Mouse (Mus musculus): Measurements from ENCODE around the gene Kptn. TPM values are rescaled to one million over a fixed set of nuclear protein-coding genes. Genes with fewer than 3 reads are reported as not detected.

Gene Kptn
- polyA plus RNA-seq (2016; fragmentation: Nextera tagmentation; extraction: Ambion mirVana): 38.7 and 41.4 TPM in 2 replicates

DNA sequence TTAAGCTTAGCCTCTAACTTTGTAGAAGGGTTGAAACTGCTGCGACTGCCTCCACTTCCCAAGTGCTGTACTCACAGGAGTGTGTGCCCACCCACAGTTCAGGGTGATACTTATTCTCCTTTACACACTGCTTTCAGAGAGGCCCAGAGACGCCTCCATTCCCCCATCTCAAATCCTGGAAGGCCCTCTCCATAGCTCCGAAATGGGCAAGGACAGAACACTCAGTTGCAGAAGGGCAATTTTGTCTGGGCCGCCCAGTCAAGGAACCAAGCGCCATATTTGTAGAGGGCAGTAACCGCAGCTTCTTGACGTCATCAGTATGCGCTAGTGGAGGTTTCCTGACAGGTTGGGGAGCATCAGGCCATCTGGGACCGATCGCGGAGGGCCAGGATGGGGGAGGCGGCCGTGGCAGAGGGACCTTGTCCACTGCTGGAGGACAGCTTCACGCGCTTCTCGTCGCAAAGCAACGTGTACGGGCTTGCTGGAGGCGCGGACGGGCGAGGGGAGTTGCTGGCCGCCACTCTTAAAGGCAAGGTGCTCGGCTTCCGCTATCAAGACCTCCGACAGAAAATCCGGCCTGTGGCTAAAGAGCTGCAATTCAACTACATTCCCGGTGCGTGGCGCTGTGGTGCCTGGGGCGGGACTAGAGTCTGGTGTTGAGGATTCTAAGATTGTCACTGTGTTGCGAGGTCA is at the start of gene Kptn:
TSS of gene Kptn (plus strand) at position 327 of the 693 bp plus-strand sequence.
- 2% methylated on average over 33 of the region's 33 CpGs for WGBS
- ATAC-seq (ENCODE audit: insufficient number of reproducible peaks, insufficient read depth, low FRiP score, low TSS enrichment): peak; percentile 78
- peak within 1 kb of the TSS; percentile 53 for H3K4me2 ChIP-seq (replicated peaks)
- H3K4me1 ChIP-seq: 0 out of 2 replicates have a peak, but pooled peaks cover 4% of the 10 kb centered on the region
- no peaks in the 10 kb centered on the region for H3K27me3 ChIP-seq
- H3K4me3 ChIP-seq: peak within 1 kb of the TSS; percentile 64
- H3K9ac ChIP-seq: peak within 1 kb of the TSS; percentile 62
- peaks cover 29% of the 10 kb centered on the region for H3K36me3 ChIP-seq
- no peaks in the 10 kb centered on the region for H3K9me3 ChIP-seq
- H3K27ac ChIP-seq: peak within 1 kb of the TSS; percentile 69

- Histone ChIP-seq H3K36me3 (no peaks in the 10 kb centered on the region), H3K4me2 (replicated peaks) (no peak overlapping the region), H3K9me3 (no peaks in the 10 kb centered on the region), H3K4me1 (no peaks in the 10 kb centered on the region), H3K27ac (no peak overlapping the region), H3K27me3 (no peaks in the 10 kb centered on the region; the same call in 1 of the 2 replicates), H3K4me3 (no peak overlapping the region), H3K9ac (no peak overlapping the region)
- ATAC-seq (ENCODE audit: insufficient number of reproducible peaks, insufficient read depth, low FRiP score, low TSS enrichment): no peak
These were observed 48.8 kb upstream of the Kptn start for GRCm38 (mm10) chr7:16070846-16071245.

- H3K4me2 ChIP-seq (replicated peaks): no peak overlapping the region
- H3K4me1 ChIP-seq: no peaks in the 10 kb centered on the region
- no peak overlapping the region for H3K27ac ChIP-seq
- WGBS: 86% methylated on average over 6 of the region's 6 CpGs
- H3K4me3 ChIP-seq: no peak overlapping the region
- no peak overlapping the region for H3K9ac ChIP-seq
- H3K9me3 ChIP-seq: no peaks in the 10 kb centered on the region
- H3K27me3 ChIP-seq: no peaks in the 10 kb centered on the region; the same call in 1 of the 2 replicates
- no peaks in the 10 kb centered on the region for H3K36me3 ChIP-seq
- ATAC-seq (ENCODE audit: insufficient number of reproducible peaks, insufficient read depth, low FRiP score, low TSS enrichment): no peak
These were observed 47.8 kb upstream of the Kptn start for GRCm38 (mm10) chr7:16071906-16072305.

DNA sequence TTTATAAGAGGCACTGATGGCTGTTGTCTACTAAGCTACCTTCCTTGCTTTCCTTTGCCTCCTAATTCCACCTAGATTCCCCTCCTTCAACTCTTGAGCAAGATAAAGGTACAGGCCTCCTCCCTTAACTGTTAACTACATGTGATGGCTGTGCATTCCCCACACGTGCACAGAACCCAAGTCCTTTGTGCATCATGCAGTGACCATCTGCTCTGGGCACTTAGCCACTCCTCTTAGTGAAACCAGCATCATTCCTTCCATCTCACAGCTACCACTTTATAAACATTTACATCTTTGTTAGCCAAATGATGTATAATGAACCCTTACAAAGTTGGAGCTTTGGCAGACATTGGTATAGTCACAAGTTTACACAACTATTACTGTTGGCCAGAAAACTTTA is 39.7 kb upstream of the Kptn start:
- Histone ChIP-seq H3K36me3 (no peaks in the 10 kb centered on the region), H3K4me1 (no peaks in the 10 kb centered on the region), H3K9me3 (no peaks in the 10 kb centered on the region), H3K4me3 (no peak overlapping the region), H3K4me2 (replicated peaks) (no peak overlapping the region), H3K27me3 (peaks cover 3% of the 10 kb centered on the region; the same call in 1 of the 2 replicates), H3K9ac (no peak overlapping the region), H3K27ac (no peak overlapping the region)
- WGBS: 70% methylated on average over 1 of the region's 1 CpGs
- ATAC-seq (ENCODE audit: insufficient number of reproducible peaks, insufficient read depth, low FRiP score, low TSS enrichment): no peak

DNA sequence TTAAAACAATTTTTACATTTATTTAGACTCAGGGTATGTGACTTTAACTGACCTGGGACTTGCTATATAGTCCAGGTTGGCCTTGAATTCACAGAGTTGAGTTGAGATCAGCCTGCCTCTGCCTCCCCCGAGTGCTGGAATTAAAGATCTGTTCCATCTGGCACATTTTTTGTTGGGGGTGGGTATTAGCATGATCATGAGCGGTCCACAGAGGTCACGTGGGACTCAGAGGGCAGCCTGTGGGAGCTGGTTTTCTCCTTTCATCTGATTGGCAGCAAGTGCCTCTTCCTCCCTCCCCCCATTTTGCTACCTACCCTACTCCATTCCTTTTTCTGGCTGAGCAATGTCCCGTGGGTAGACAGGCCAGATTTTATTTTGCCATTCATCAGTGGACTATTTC is 39.1 kb upstream of the Kptn start:
- WGBS: 76% methylated on average over 4 of the region's 4 CpGs
- Histone ChIP-seq H3K4me2 (replicated peaks) (no peak overlapping the region), H3K27ac (no peak overlapping the region), H3K27me3 (peaks cover 3% of the 10 kb centered on the region; the same call in 1 of the 2 replicates), H3K9ac (no peak overlapping the region), H3K9me3 (no peaks in the 10 kb centered on the region), H3K4me3 (no peak overlapping the region), H3K4me1 (no peaks in the 10 kb centered on the region), H3K36me3 (no peaks in the 10 kb centered on the region)
- no peak for ATAC-seq (ENCODE audit: insufficient number of reproducible peaks, insufficient read depth, low FRiP score, low TSS enrichment)

DNA sequence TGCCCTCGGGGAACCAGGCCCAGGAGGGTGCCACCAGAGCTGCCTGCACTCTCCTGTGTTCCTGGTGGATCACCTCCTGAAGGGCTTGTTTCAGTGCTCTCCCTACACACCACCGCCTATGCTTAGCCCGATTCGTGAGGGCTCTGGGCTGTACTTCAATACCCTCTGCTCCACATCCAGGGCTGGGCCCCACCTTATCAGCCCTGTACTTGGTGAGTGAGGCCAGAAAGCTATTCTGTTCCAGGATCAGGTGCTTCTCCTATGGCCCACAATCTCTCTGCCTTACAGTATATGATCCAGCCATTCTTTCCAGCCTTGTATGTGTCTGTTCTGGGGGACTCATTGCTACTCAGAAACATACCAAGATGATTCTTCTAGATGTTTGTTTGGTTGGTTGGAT is 36.3 kb upstream of the Kptn start:
- no peak overlapping the region for H3K4me3 ChIP-seq
- ATAC-seq (ENCODE audit: insufficient number of reproducible peaks, insufficient read depth, low FRiP score, low TSS enrichment): no peak
- no peak overlapping the region for H3K9ac ChIP-seq
- WGBS: 63% methylated on average over 4 of the region's 4 CpGs
- H3K27me3 ChIP-seq: 0 out of 2 replicates have a peak, but pooled peaks cover 3% of the 10 kb centered on the region
- H3K27ac ChIP-seq: no peak overlapping the region
- no peak overlapping the region for H3K4me2 ChIP-seq (replicated peaks)
- H3K4me1 ChIP-seq: no peaks in the 10 kb centered on the region
- no peaks in the 10 kb centered on the region for H3K36me3 ChIP-seq
- H3K9me3 ChIP-seq: no peaks in the 10 kb centered on the region

GRCm38 (mm10) chr7:16087587-16087986 is 32.1 kb upstream of the Kptn start:
- Histone ChIP-seq H3K36me3 (no peaks in the 10 kb centered on the region), H3K9ac (no peak overlapping the region), H3K27me3 (0 out of 2 replicates have a peak, but pooled peaks cover 3% of the 10 kb centered on the region), H3K4me3 (no peak overlapping the region), H3K9me3 (no peaks in the 10 kb centered on the region), H3K4me2 (replicated peaks) (no peak overlapping the region), H3K4me1 (no peaks in the 10 kb centered on the region), H3K27ac (no peak overlapping the region)
- WGBS: 79% methylated on average over 2 of the region's 2 CpGs
- no peak for ATAC-seq (ENCODE audit: insufficient number of reproducible peaks, insufficient read depth, low FRiP score, low TSS enrichment)

DNA sequence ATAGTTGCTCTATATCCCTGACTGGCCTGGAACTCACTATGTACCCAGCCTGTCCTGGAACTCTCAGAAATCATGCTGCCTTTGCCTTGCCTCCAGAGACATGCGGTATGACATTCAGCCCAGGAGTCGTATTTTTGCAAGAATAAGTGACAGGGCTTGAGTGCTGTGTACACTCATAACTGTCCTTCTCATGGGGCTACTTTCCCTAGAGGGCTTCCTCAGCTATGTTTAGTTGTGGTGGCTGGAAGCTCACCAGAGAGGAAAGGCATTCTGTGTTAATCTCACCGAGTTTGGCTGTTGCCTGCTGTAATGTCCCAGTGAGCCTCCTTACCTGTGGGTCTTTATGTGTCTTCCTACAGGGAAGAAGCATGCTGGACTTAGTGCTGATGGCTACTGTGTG is 25.1 kb upstream of the Kptn start:
- ATAC-seq (ENCODE audit: insufficient number of reproducible peaks, insufficient read depth, low FRiP score, low TSS enrichment): no peak
- H3K4me2 ChIP-seq (replicated peaks): no peak overlapping the region
- no peaks in the 10 kb centered on the region for H3K36me3 ChIP-seq
- 73% methylated on average over 3 of the region's 3 CpGs for WGBS
- no peak overlapping the region for H3K27ac ChIP-seq
- H3K9me3 ChIP-seq: no peaks in the 10 kb centered on the region
- H3K4me3 ChIP-seq: no peak overlapping the region
- peaks cover 9% of the 10 kb centered on the region for H3K4me1 ChIP-seq
- no peak overlapping the region for H3K9ac ChIP-seq
- no peaks in the 10 kb centered on the region for H3K27me3 ChIP-seq

DNA sequence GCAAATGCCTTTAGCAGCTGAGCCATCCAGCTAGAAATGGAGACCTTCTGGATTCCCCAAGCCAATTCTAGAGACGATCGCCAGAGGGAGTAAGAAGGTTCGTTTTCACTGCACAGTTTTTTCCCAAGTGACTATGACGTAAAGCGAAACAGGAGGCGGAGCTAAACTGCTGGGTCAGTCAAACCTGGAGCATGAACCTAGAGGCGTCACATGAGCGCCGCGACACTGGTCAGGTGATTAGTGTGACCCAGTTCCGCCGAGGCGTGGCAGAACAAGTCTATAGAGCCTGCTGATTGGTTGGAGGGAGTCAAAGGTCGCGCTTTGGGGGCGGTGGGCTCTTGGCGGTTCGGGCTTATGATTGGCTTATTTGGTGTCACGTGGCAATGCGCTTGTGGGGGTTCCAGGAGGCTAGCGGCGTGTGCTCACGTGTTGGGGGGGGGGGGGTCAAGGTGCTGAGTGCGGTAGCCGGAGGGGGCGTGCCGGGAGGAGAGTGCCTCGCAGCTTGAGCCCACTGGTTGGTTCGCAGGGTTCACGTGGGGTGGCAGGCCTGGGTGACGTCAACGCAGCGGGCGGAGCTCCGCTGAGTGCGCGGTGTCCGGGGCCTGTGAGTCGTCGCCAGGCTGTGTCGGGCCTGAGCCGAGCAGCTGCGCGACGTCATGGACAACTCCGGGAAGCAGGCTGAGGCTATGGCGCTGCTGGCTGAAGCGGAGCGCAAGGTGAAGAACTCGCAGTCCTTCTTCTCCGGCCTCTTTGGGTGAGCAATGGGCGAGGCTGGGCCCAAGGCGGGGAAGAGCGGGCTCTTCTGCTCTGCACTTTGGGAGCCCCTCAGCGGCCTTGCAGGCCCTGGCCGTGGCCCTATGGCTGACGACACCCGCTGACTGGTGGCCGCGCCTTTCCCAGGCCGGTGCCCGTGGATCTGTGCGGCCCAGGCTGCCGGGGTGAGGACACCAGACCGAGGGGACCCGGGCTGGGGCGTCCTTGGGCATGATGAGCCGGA is 21.4 kb upstream of the Kptn start, which contains the start of gene Napa:
TSS of gene Napa (plus strand) at position 438 of the 997 bp plus-strand sequence.
- no peaks in the 10 kb centered on the region for H3K9me3 ChIP-seq
- ATAC-seq (ENCODE audit: insufficient number of reproducible peaks, insufficient read depth, low FRiP score, low TSS enrichment): peak; percentile 98
- peak within 1 kb of the TSS; percentile 100 for H3K4me3 ChIP-seq
- peaks cover 25% of the 10 kb centered on the region for H3K4me1 ChIP-seq
- H3K4me2 ChIP-seq (replicated peaks): peak within 1 kb of the TSS; percentile 94
- peaks cover 20% of the 10 kb centered on the region for H3K36me3 ChIP-seq
- H3K27me3 ChIP-seq: no peaks in the 10 kb centered on the region
- peak within 1 kb of the TSS; percentile 99 for H3K9ac ChIP-seq
- under 1% methylated on average over 68 of the region's 68 CpGs for WGBS
- peak within 1 kb of the TSS; percentile 67 for H3K27ac ChIP-seq

DNA sequence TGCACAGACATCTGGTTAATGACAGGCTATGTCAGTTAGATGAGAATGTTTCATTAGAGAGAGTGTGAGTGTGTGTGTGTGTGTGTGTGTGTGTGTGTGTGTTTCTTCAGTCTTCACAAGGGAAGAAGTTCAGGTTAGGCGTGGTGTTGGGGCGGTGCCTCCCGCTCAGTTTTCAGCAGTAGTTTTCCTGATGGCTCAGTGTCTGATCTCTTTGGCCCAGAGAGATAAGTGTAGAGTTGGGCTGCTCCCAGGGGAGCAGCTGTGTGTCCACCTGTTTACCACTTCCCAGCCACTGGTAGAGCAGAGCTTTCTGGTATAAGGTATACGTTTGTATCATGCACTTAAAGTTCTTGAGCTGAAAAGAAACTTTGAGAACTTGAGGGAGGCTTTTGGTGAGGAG is 19.8 kb upstream of the Kptn start:
- Histone ChIP-seq H3K4me2 (replicated peaks) (peak overlapping the region; percentile 94), H3K36me3 (peaks cover 20% of the 10 kb centered on the region), H3K4me3 (peak overlapping the region; percentile 100), H3K9me3 (no peaks in the 10 kb centered on the region), H3K9ac (peak overlapping the region; percentile 99), H3K27ac (no peak overlapping the region), H3K27me3 (no peaks in the 10 kb centered on the region), H3K4me1 (peaks cover 25% of the 10 kb centered on the region)
- no peak for ATAC-seq (ENCODE audit: insufficient number of reproducible peaks, insufficient read depth, low FRiP score, low TSS enrichment)
- 81% methylated on average over 4 of the region's 4 CpGs for WGBS

GRCm38 (mm10) chr7:16101081-16101480 is 18.6 kb upstream of the Kptn start:
- 71% methylated on average over 7 of the region's 7 CpGs for WGBS
- peaks cover 25% of the 10 kb centered on the region for H3K4me1 ChIP-seq
- 0 out of 2 replicates have a peak overlapping the region, but pooled peaks have one; percentile 0 for H3K9ac ChIP-seq
- H3K4me2 ChIP-seq (replicated peaks): no peak overlapping the region
- H3K36me3 ChIP-seq: peaks cover 25% of the 10 kb centered on the region
- H3K27ac ChIP-seq: no peak overlapping the region
- no peak overlapping the region for H3K4me3 ChIP-seq
- ATAC-seq (ENCODE audit: insufficient number of reproducible peaks, insufficient read depth, low FRiP score, low TSS enrichment): no peak
- no peaks in the 10 kb centered on the region for H3K27me3 ChIP-seq
- H3K9me3 ChIP-seq: no peaks in the 10 kb centered on the region
